Mouse (Mus musculus) CD4-positive, CD25-positive, alpha-beta regulatory T cell (primary cell): ENCODE measurements around the gene Acmsd. TPM values are rescaled to one million over a fixed set of nuclear protein-coding genes. Genes with fewer than 3 reads are reported as not detected.

Experiments used
- polyA plus RNA-seq: library from polyadenylated mRNA; unstranded; fragments of 100-300 nt; shearing (Covaris generic); gene quantifications from one replicate; pipeline ENCODE4 v1.2.1, GENCODE M21; 2017

The Acmsd gene
- not detected for polyA plus RNA-seq

DNA sequence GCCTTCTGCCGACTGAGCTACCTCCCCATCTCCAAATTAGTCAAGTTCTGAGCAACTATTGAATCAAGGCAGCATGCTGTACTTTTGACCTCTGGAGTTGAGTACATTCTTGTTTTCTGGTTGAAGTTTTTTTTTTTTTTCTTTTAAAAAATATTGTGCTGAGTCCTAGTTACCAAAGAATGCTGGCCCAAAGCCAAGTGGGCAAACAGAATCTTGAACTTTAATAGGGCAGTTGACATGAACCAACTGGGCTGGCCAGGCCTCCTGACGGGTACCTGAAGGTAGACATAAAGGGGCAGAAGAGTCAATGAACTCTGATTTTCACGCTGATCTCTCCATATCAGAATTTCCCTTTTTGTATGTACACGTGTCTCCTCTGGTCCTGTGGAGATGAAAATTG lies at the start of gene Acmsd:
TSS of gene Acmsd (plus strand) at position 318 of the 400 bp plus-strand sequence.

DNA sequence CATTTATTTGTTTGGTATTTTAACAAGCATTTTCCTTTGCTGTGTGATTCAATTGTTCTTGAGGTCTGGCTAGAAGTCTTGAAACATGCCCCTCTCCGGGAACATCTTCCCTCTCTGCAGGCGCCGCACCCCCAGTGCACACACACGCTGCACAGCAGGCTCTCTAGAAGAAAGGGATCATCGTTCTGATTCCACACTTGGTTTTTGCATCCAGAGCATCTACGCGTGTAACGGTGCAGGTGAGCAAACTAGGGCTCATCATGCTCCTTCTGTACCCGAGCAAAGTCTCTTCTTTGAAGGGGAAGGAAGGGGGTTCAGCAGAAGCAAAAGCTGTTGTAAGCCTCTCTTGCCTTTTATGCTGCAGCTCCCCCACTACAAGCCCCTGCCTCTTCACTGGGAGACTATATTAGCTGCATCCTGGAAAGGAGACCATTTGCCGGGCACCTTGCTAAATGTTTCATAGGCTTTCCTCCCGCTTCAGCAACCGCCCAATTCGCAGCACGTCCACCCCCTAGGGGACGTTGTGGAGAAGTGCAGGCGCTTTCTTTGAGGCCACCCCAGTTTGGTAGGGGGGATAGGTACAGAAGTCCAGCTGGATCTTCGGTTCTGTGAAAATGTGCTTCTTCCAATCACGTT lies 49.6 kb upstream of the Acmsd start, which contains the start of gene Tmem163:
TSS of gene Tmem163 (minus strand) at position 51 of the 636 bp plus-strand sequence.

DNA sequence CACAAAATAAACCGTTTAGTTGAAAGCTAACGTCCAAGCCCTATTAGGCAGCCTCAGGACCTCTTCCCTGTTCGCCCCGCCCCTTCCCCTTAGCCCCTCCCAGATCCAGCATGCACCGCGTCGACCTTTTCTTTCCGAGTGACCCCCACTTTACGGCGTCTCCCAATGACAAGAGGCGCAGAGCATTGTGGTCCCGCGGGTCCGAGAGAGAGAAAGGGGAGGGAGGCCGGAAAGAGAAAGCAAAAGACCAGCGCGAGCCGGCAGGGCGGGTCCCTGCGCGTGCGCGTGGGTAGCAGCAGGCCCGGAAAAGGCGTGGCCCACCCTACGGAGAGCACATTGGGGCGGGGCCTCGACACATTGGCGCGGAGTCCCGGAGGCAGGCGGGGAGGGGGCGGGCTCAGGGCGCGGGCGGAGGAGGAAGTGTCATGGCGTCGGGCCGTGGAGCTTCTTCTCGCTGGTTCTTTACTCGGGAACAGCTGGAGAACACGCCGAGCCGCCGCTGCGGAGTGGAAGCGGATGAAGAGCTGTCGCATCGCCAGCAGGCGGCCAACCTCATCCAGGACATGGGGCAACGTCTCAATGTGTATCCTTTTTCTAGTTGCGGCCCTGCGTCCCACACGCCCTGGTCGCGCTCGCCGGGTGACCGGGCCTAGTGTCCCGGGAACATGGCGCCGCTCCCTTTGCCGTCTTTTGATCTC lies 44.7 kb downstream of the Acmsd start, which contains the start of gene Ccnt2:
TSS of gene Ccnt2 (plus strand) at position 362 of the 698 bp plus-strand sequence.

Other genes starting within 250 kb of the Acmsd start
- gene Tmem163, start 49.9 kb upstream of the Acmsd start, polyA plus RNA-seq: 0.39 TPM
- gene Ccnt2, start 44.8 kb downstream of the Acmsd start, polyA plus RNA-seq: 96.7 TPM
- 0.26 TPM for gene Map3k19, start 125.6 kb downstream of the Acmsd start, polyA plus RNA-seq
- 51.4 TPM for gene Rab3gap1, start 139.4 kb downstream of the Acmsd start, polyA plus RNA-seq